Mouse (Mus musculus): ENCODE measurements at regions not wholly inside any gene's neighbourhood (a gene's known extent, or its start where the extent isn't known, plus 50 kb on each side); places are given as distances from the start of the nearest gene placed in this dataset.
"Not testable (repeated sequence)": the region's sequence is repeated elsewhere in the genome, so short reads cannot be mapped to it uniquely, and the experiment has no call there.

DNA sequence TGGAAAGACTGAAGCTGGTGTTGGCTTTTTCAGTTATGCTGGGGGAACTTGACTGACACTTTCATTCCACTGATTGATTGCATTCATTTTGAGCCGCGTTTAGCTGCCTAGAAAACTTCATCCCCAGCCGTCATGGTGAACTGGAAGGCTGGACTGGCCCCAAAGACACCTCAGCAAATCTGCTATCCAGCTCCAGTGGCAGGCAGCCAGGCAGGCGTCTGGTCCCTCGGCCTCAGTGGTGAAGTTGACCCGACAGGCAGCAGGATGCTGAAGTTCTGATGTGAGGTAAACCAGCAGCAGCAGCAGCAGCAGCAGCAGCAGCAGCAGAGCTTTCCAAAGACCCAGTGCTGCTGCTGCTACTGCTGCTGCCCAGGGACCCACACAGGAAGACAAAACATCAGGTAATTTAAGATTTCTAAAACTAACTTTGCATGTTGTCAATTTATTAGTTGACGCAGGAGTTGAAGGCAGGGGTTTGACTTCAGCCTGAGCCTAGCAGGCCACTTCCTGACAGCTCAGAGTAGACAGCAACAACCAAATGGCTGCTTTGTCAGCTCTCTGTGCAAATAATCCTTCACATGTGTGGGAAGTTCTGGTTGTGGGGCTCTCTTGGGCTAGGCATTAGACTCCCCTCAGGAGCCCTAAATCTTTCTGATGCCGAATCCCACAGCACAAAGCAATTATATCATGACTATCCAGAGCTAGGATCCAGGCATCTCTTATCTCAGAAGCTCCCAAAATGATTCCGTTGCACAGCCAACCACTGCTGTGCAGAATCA lies 200.4 kb upstream of the Nhs start:
- intact Hi-C loops (cut with DNase I), result no loop called here
- DNase-seq, result peak; percentile 63 to 64

DNA sequence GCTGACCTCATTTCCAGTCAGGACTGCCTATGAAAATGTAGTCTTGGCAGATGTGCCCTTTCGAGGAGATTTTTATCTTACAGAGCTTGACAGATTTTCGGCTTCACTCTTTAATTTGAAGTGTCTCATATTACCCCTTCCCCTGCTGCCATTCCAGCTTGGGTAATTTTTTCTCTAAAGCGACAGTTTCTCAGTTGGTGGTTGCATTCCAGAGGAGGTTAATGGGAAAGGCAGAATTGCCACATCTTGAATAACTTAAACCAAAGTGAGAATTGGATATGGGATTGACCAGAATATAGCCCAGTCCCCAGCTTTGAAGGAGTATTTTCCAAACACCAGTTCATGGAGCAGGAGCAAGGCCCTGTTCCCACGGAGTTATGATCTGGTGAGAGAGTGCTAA lies 188.8 kb upstream of the Nhs start:
- intact Hi-C loops (cut with DNase I), result no loop called here
- DNase-seq, result no peak

DNA sequence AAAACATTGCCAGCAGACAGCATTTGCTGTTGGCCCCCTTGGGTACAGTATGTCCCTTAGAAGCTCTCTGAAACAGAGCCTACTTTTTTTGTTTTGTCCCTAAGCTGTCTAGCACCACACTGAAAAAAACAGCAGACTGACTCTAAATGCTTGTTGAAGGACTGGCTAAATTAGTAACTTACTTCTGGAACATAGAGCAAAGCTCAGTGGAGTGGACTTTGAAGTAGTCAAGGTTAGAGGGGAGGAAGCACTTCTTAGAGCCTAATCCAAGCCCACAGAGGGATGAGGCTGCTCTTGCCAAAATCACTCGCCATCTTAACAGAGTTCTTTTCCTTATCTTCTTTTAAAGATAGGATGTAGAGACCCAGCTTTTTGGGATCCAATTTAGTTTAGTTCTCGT lies 188.4 kb upstream of the Nhs start:
- intact Hi-C loops (cut with DNase I), result no loop called here
- DNase-seq, result no peak

DNA sequence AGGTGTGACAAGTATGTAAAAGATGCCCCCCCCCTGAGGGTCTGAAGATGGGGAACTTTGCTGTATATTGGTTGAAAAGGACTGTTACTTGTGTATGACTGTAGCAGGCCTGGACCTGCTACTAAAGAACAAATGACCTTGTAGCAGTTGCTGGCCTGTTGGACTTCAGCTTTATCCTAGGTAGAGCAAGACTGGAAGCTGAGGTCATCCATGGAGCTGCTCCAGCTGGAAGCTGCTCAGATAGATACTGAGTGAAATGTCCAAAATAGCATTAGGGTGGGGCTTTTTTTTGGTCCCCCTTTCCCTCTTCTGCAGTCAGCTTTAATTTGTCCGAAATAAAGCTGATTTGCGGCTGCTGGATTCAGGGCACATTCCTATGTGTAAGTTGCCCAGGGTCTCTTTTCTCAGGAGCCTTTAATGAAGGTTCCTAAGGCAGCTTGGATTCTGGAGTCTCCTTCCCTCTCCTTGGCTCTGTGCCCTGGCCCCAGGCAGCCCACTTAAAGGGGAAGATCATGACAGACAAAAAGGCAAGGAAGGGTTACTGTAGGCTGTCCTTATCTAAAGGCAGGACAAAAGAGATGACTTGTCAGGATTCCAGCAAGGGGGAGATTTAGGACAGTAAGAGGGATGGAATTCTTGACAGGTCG lies 186.1 kb upstream of the Nhs start:
- DNase-seq, result peak; percentile 82
- intact Hi-C loops (cut with DNase I), result no loop called here

DNA sequence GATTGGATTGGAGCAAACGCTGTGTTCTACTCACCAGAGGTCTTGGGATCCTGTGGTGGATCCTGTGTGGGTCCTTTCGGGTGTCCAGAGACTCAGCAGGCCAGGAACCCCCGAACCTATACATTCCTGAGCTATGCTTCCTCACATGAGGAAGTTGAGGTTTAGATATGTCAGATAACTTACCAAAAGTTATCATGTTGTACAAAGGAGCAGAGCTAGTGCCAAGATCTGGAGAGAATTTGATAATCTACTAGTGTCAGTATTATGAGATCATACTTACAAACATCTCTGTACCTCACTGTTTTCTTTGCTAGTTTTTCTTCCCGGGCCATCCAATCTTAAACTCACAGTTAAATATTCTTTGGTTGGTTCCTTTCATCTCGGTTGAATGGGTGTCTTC lies 172.6 kb upstream of the Nhs start:
- intact Hi-C loops (cut with DNase I), result no loop called here
- DNase-seq, result no peak

DNA sequence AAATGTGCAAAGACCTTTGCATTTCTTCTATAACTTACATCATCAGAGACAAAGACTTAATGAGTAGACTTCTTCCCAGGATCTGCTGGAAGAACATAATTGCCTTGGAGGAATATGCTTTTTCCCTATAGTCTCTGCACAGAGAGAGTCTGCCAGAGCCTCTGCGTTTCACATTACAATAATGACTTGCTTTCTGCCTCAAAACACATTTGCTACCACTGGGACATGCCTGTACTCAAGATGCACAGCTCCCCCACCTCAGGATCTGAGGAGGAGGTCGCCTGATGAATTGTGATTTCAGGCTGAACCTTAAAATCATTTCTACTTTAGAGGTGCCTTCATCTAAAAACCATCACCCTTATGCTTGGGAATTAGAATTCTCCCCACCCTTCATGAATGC lies 148.1 kb upstream of the Nhs start:
- no peak for DNase-seq
- intact Hi-C loops (cut with DNase I), result no loop called here

DNA sequence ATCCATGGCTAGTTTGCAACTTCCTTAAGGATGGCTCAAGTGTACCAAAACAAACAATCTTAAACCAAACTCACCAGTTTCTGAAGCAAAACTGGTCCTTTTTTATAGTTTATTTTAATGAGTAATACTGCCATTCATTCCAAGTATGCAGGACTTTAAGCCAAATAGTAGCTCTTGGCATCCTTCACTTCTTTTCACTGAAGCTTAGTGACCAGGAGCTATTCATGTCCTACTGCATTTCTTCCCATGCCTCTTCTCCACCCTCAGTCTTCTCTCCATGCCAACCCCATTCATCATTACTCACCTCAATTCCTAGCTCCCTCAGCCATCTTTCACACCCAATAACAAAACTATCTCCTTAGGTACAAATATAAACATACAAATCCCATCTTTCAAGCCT lies 144.6 kb upstream of the Nhs start:
- no peak for DNase-seq
- intact Hi-C loops (cut with DNase I), result no loop called here

DNA sequence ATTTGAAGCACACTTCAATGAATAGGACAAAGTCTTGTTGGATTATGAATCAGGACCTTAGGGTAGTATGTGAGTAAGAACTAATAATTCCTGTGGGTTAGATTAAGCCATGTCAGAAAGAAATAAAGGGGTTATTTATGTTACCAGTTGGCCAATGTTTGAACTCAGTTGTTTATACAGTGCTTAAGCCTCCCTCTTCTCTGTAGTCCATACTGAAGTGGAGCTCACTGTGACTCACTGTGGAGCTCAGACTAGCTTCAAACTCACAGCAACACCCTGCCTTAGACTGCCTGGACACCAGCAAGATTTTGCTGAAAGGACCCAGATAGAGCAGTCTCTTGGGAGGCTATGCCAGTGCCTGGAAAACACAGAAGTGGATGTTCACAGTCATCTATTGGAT lies 143.3 kb upstream of the Nhs start:
- no peak for DNase-seq
- intact Hi-C loops (cut with DNase I), result no loop called here

DNA sequence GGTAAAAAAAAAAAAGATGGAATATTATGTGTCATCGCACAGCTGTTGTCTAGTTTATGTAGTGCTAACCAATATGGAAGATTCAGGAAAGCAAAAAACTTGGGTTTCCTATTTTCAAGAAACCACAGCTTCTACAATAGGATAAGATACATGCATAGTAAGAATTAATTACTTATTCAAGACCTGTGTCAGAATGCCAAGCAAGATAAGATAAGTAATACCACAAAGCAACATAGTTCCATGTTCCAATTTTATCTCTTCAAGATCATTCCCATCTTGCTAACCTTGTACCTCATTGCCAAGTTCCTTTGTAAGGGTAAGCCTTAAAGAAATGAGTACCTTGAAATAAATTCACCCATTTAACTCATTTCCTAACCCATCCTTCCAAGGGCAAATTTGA lies 131.7 kb upstream of the Nhs start:
- intact Hi-C loops (cut with DNase I), result no loop called here
- no peak for DNase-seq

DNA sequence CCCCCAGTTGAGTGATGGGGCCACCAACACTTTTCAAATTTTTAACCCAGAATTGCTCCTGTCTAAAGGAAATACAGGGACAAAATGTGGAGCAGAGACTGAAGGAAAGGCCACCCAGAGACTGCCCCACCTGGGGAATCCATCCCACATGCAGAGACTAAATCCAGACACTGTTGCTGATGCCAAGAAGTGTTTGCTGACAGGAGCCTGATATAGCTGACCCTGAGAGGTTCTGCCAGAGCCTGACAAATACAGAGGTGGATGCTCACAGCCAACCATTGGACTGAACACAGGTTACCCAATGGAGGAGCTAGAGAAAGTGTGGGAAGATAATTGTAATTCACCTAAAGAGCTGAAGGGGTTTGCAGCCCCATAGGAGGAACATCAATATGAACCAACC lies 126.6 kb upstream of the Nhs start:
- DNase-seq, result peak; percentile 15 to 25
- intact Hi-C loops (cut with DNase I), result not testable (repeated sequence)

DNA sequence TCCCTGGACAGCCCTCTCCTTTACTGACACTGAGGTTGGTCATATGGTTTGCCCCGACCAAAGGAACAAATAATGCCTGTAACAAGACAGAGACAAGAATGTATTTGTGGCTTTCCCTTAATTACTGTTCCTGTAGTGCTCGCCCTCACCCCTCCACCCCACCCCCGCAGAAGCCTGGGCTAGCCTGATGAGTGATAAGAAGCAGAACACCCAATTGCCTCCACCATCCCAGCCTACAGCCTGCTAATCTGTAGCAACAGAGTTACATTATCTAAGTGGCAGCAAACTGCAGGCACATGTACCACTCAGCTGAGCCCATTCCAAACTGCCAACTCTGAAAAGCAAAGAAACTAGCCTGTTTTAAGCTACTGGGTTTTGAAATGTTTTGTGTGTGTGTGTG lies 124.7 kb upstream of the Nhs start:
- intact Hi-C loops (cut with DNase I), result no loop called here
- peak in 1 of 2 experiments; percentile 4 for DNase-seq

DNA sequence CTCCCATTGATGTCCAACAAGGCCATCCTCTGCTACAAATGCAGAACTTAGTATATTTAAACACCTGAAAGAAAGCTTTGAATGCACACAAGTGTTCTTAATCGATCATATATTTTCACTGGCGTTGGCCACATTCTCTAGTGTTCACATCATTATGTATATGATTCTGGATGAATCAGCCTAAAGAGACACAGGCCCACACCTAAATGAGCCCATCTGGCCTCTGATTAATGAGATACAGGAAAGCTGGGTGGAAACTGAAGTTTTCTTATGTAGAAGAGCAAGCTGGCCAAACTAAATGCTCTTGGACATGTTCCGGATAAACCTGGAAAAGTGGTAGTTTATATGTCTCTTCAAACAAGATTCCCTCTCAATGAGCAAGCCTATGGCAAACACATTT lies 123.2 kb upstream of the Nhs start:
- DNase-seq, result no peak
- intact Hi-C loops (cut with DNase I), result no loop called here

DNA sequence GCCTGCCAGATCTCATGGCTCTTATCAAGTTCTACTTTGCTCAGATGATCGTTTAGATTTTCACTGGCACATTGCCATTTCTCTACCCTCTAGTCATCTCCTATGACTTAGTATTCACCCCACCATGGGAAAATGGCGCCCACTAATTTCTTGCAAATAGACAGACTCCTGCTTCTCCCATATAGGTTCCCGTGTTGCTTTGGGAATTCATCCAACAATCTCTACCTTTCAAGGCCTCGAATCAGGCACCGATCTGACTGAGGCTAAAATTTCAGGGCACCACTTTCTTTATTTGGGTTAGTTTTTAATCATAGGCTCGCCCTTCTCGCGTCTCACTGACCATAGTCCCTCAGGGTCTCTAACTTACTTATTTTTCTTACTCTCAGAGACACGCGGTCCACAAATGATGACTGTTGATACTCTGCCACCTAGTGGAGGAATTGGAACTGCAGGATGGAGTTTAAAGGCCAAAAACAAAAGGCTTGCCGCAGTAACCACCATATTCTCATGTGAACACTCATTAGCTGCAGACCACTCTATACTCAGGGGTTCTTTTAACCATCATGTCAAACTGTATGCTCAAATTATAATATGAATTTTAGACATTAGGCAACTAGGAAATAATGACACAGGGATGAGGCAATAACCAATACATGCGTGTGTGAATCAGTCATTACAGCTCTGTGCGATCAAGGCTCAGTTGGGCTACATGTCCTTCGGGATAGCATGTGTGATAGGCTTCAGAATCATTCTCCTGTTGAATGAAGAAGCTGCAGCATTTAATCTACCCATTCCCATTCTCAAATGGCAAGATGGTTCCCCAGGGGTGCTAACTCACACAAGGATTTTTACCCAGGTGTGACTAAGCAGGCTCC lies 119.5 kb upstream of the Nhs start:
- intact Hi-C loops (cut with DNase I), result loop anchor here (1.0 to 5.0 kb wide), 4 partner anchors 119 to 406 kb away; no protein-coding TSS in a partner anchor
- peak; percentile 65 to 80 for DNase-seq

DNA sequence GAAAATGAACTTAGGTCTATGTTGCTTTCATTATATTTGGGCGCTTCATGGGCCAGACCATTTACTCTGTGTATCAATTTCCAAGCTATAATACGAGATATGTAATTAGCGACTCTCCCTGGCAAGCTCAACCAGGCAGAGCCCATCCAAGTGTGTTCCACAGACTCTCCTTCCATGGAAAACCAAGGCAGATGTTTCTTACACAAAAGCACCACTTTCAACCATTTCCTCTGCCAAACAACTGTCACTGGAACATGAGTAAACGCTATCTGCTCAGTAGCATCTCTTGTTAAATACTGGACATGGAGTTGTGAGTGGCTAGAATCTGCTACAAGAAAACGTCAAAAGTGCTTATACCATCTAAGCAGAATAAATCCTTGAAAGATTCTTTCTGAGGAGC lies 115.1 kb upstream of the Nhs start:
- no peak for DNase-seq
- intact Hi-C loops (cut with DNase I), result no loop called here

DNA sequence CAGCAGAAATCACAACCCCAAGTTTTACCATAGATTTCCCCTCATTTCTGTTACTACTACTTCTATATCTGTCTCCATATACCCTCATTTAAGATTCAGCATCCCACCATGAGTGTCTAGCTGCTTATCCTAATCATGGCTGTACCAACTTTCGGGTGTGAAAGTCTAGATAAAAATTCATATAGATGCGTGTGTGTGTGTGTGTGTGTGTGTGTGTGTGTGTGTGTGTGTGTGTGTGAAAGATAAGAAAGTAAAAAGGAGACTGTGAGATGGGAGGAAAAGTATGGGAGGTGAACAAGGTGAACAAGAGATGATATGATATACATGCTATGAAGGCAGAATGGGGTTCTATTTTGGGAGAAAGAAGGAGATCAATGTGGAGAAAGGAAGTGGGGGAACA lies 111.7 kb upstream of the Nhs start:
- intact Hi-C loops (cut with DNase I), result no loop called here
- no peak for DNase-seq

DNA sequence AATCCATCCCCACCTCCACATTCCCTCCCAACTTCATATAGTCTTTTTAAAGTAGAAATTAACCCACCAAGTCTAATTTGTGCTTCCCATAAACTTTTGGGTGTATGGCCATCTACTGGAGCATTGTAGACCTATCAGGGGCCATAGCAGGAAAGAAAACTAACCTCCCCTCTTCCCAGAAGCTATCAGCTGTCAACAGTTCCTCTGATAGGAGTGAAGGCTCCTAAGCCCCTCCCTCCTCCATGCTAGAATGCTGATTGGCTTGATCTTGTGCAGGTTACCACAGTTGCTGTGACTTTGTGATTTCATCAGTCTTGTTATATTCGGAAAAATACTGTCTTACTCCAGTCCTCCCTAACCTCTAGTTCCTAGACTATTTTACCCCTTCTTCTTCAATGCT lies 109.4 kb upstream of the Nhs start:
- intact Hi-C loops (cut with DNase I), result no loop called here
- no peak for DNase-seq

DNA sequence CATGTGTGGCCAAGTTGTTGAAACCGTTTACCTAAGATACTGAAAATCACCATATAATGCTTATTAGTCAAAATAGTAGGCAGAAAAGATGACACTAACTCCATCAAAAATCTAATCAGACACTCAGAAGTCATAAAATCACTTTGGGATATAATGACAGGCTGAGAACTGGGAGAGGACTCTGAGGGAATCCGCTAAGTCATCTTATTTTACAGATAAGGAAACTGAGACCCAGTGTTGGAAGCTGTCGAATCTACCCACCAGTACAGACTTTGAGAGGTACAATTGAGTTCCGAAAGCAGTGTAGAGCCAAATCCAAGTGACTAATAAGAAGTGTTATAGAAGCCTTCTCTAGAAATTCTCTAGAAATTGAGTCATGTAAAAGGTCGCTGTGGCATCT lies 108.6 kb upstream of the Nhs start:
- DNase-seq, result no peak
- intact Hi-C loops (cut with DNase I), result no loop called here

DNA sequence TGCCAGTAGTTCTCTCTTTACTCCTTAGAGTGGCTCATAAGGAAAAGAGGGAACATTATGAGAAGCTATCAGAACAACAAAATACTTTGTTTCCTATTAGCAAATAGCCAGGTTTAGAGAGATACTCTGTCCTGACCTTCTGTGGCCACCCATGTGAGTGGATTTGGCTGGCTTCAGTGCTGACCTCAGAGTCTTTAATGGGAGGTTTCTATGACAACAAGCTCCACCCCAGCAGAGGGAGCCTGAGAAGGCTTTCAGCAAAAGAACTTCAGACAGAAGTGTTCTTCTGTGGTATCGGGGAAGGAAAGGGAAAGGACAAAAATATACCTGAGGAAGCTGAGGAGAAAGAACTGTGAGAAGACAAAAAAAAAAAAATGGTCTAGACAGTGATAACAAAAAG lies 108.1 kb upstream of the Nhs start:
- intact Hi-C loops (cut with DNase I), result no loop called here
- peak; percentile 58 to 59 for DNase-seq

DNA sequence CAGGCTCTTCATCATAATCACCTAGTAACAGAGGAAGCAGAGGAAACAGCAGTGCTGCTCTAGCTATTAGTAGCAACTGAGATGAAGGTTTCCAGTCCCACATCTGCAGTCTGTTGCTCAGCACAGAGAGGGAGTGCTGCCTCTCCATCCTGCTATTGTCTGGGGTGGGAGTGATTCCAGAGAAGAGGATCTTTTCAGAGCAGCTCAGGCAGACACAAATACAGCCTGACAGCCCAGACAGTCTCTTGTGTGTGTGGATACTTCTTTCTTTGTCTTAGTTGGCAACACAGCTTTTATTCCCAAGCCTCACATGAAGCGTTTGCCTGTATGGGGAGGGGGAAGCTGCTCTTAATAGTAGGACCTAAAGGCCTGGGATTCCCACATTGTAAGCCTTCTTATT lies 107.2 kb upstream of the Nhs start:
- DNase-seq, result peak; percentile 9 to 10
- intact Hi-C loops (cut with DNase I), result no loop called here

DNA sequence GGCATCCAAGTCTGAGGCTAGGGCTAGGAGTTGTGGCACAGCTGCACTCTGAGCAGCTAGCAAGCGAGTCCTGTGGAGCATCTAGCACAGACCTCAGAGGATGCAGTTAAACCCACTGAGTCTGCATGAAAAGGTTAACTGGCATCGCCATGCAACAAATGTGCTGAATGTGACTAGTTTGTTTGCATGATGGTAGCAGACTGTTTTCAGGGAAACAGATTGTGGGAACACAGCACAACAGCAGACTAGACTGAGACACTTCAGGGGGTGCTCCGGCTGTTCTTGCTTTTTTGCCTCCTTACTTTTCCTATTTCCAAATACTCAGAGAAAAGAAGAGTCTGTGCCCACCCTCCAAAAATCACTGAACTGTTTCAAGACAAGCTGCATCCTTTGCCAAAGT lies 97.9 kb upstream of the Nhs start:
- intact Hi-C loops (cut with DNase I), result no loop called here
- no peak for DNase-seq

DNA sequence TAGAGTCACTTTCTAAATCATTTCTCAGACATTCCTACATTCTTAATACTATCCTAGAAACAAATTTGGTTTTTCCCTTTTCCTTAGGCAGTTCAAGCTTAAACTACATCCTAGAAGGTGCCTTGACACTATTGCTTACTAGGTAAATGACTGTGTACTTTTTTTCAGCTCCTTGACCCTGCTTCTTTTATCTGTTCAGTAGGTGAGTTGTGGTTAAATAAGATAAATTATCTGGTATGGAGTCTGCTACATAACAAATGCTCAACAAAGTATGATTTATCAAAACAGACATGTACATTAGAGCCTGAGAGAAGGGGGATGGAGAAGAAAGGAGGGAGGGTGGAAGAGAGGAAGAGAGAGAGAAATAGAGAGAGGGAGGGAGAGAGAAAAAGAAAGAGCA lies 96.3 kb upstream of the Nhs start:
- no peak for DNase-seq
- intact Hi-C loops (cut with DNase I), result no loop called here

DNA sequence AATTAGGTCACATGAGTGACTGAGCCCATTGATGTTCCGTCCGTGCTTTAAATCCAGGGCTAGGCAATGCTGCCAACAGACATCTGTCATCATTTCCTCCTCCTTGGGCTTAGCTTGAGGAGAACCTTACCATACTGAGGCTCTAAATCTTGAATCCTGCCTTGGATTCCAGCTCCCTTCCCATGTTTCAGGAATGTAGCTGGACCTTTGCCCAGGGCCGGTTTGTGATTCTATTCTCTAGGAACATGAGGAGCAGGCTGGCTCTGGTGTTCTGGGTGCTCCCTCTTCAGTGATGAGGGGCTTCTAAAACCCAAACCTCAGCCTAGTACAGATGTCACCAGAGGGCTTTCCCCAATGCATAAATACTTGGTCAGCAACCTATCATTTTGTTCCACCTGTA lies 81.8 kb upstream of the Nhs start:
- DNase-seq, result peak; percentile 12 to 20
- intact Hi-C loops (cut with DNase I), result no loop called here

Data from heart, postnatal 10 days (tissue).